Mouse (Mus musculus) heart, embryonic 13.5 days (tissue): Measurements from ENCODE around the gene Stxbp2. TPM values are rescaled to one million over a fixed set of nuclear protein-coding genes. Genes with fewer than 3 reads are reported as not detected.
A peak's percentile ranks its signal among the peaks of the same experiment; 100 is the strongest.

Source experiments
- ATAC-seq: fragments of 200-750 bp; cut with Nextera tagmentation; 2 replicates; pipeline ENCODE4 v1.8.0; 2017; ENCODE audit warnings: moderate TSS enrichment; ENCODE audit not compliant: insufficient number of reproducible peaks, low FRiP score, low TSS enrichment; ENCODE audit errors: extremely low read depth
- H3K27ac ChIP-seq: fragments of 300-500 bp; sonication (generic); replicated peaks from 2 replicates; pipeline ENCODE4 v1.5.1; 2015; ENCODE audit warnings: moderate library complexity, mild to moderate bottlenecking, inconsistent platforms
- H3K27me3 ChIP-seq: fragments of 300-500 bp; sonication (generic); replicated peaks from 2 replicates; pipeline ENCODE4 v1.6.1; 2015; ENCODE audit warnings: mild to moderate bottlenecking, inconsistent platforms
- H3K36me3 ChIP-seq: fragments of 300-500 bp; sonication (generic); 2 replicates; pipeline ENCODE4 v1.6.1; 2015; ENCODE audit warnings: mild to moderate bottlenecking, inconsistent platforms
- H3K4me1 ChIP-seq: fragments of 300-500 bp; sonication (generic); 2 replicates; pipeline ENCODE4 v1.6.1; 2015; ENCODE audit warnings: inconsistent platforms
- H3K4me2 ChIP-seq: fragments of 300-500 bp; sonication (generic); 2 replicates; pipeline ENCODE4 v1.6.1; 2015; ENCODE audit warnings: inconsistent platforms, mild to moderate bottlenecking, moderate library complexity
- H3K4me3 ChIP-seq: fragments of 300-500 bp; sonication (generic); 2 replicates; pipeline ENCODE4 v1.5.1; 2015; ENCODE audit warnings: moderate library complexity, mild to moderate bottlenecking, inconsistent platforms
- H3K9ac ChIP-seq: fragments of 300-500 bp; sonication (generic); 2 replicates; pipeline ENCODE4 v1.6.1; 2015; ENCODE audit warnings: inconsistent platforms, mild to moderate bottlenecking, moderate library complexity
- H3K9me3 ChIP-seq: fragments of 300-500 bp; sonication (generic); 2 replicates; pipeline ENCODE4 v1.6.1; 2016; ENCODE audit warnings: inconsistent platforms
- WGBS: fragments of 180-500 bp; shearing (Covaris S2); methylation state at CpG from one replicate; pipeline ENCODE4 v1.1.7; 2015; ENCODE audit warnings: mixed read lengths; 5-methylcytosine and 5-hydroxymethylcytosine counted together
- polyA plus RNA-seq: library from polyadenylated mRNA; unstranded; fragments of >200 nt; fragmentation: Nextera tagmentation; extraction: Ambion mirVana; gene quantifications from 2 replicates; pipeline ENCODE4 v1.2.1, GENCODE M21; 2015

Gene Stxbp2
- polyA plus RNA-seq, 1 experiment from 2014 or later: 51.8 TPM

DNA sequence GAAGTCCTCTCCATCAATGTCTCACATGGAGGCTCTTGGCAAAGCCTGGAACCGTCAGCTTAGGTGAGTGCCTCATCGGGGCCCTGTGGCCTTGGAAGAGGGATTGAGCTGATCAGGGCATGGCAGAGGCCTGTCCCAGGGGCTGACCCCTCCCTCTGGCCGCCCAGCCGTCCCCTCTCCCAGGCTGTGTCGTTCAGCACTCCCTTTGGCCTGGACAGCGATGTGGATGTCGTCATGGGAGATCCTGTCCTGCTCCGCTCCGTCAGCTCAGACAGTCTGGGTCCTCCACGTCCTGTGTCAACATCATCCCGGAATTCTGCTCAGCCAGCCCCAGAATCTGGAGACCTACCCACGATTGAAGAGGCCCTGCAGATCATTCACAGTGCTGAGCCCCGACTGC lies 27.3 kb upstream of the Stxbp2 start:
- no peaks in the 10 kb centered on the region for H3K27me3 ChIP-seq
- peaks cover 12% of the 10 kb centered on the region for H3K36me3 ChIP-seq
- no peaks in the 10 kb centered on the region for H3K9me3 ChIP-seq
- H3K4me2 ChIP-seq: no peak overlapping the region
- 66% methylated on average over 13 of the region's 13 CpGs for WGBS
- H3K27ac ChIP-seq: no peak overlapping the region
- ATAC-seq: no peak
- H3K4me3 ChIP-seq: no peak overlapping the region
- peaks cover 10% of the 10 kb centered on the region for H3K4me1 ChIP-seq
- H3K9ac ChIP-seq: no peak overlapping the region

DNA sequence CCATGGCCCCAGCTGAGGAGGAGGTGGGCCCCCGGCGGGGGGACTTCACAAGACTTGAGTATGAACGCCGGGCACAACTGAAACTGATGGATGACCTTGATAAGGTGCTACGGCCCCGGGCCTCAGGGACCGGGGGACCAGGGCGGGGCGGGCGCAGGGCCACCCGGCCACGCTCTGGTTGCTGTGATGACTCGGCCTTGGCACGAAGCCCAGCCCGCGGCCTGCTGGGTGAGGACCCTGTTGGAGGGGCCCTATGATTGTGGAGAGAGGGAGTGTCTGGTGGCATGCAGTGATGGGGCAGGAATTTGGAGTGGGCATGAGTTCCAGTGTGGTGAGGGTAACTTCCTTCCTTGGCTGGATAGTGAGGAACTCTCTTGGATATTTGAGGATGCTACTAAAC lies 24.2 kb upstream of the Stxbp2 start:
- no peaks in the 10 kb centered on the region for H3K27me3 ChIP-seq
- H3K4me3 ChIP-seq: no peak overlapping the region
- H3K27ac ChIP-seq: no peak overlapping the region
- ATAC-seq: 0 out of 2 replicates have a peak, but pooled peaks have one; percentile 16
- H3K4me1 ChIP-seq: peaks cover 20% of the 10 kb centered on the region
- 45% methylated on average over 16 of the region's 16 CpGs for WGBS
- peak overlapping the region; percentile 20; the same call in 1 of the 2 replicates for H3K4me2 ChIP-seq
- H3K36me3 ChIP-seq: peaks cover 44% of the 10 kb centered on the region
- H3K9me3 ChIP-seq: no peaks in the 10 kb centered on the region
- H3K9ac ChIP-seq: peak overlapping the region; percentile 26; the same call in 1 of the 2 replicates

DNA sequence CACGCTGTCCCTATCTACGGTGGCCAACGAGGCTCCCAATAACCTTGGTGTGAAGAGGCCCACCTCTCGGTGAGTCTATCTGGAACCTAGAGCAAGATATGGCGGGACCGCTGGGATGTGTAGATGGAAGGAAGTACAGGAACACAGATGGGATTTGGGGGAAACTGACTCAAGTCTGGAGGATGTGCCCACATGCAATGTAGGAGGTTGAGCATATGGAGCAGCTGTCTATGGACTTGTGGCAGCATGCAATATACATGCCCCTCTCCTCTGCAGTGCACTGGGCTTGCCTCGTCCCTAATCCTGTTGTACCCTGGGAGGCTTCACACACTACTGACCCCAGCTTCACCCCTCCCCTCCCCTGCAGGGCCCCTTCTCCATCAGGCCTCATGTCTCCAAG lies 22.9 kb upstream of the Stxbp2 start:
- no peak overlapping the region for H3K27ac ChIP-seq
- H3K4me2 ChIP-seq: no peak overlapping the region
- ATAC-seq: no peak
- H3K4me3 ChIP-seq: no peak overlapping the region
- peaks cover 20% of the 10 kb centered on the region for H3K4me1 ChIP-seq
- peaks cover 56% of the 10 kb centered on the region for H3K36me3 ChIP-seq
- WGBS: 88% methylated on average over 7 of the region's 7 CpGs
- H3K9ac ChIP-seq: no peak overlapping the region
- no peaks in the 10 kb centered on the region for H3K27me3 ChIP-seq
- no peaks in the 10 kb centered on the region for H3K9me3 ChIP-seq

GRCm38 (mm10) chr8:3609046-3609815 lies 21.5 kb upstream of the Stxbp2 start:
- no peak overlapping the region; the same call in 1 of the 2 replicates for H3K9ac ChIP-seq
- no peak overlapping the region for H3K4me2 ChIP-seq
- no peak overlapping the region for H3K4me3 ChIP-seq
- H3K4me1 ChIP-seq: peaks cover 20% of the 10 kb centered on the region
- H3K27ac ChIP-seq: no peak overlapping the region; the same call in 1 of the 2 replicates
- ATAC-seq: 0 out of 2 replicates have a peak, but pooled peaks have one; percentile 34
- peaks cover 70% of the 10 kb centered on the region for H3K36me3 ChIP-seq
- no peaks in the 10 kb centered on the region for H3K27me3 ChIP-seq
- H3K9me3 ChIP-seq: no peaks in the 10 kb centered on the region
- 77% methylated on average over 12 of the region's 12 CpGs for WGBS

DNA sequence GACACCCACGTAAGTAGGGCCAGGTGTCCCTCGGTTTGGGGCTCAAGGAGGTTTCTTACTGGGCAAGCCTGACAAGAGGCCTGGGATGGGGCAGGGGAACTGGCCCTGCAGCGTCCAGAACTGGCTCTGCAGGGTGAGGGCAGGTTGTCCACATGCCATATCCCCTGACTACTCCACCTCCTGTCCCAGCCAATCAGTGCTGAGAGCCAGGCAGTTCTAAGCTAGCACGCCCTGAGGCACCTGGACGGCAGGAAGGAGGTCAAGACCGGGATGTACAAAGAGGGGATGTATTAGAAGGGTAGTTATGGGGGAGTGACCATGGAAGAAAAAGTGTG lies 21.0 kb upstream of the Stxbp2 start:
- WGBS: 85% methylated on average over 6 of the region's 6 CpGs
- Histone ChIP-seq H3K27ac (no peak overlapping the region), H3K36me3 (peaks cover 76% of the 10 kb centered on the region)

GRCm38 (mm10) chr8:3621199-3621970 lies 9.4 kb upstream of the Stxbp2 start, which contains the start of the genes Xab2 and Pet100:
Xab2 (minus strand) TSS chr8:3621316.
Pet100 (plus strand) TSS chr8:3621548.
- peaks cover 25% of the 10 kb centered on the region for H3K36me3 ChIP-seq
- under 1% methylated on average over 37 of the region's 37 CpGs for WGBS
- no peaks in the 10 kb centered on the region for H3K27me3 ChIP-seq
- ATAC-seq: peak; percentile 96
- no peaks in the 10 kb centered on the region for H3K9me3 ChIP-seq
- peak within 1 kb of the TSS; percentile 96 for H3K4me2 ChIP-seq
- H3K9ac ChIP-seq: peak within 1 kb of the TSS; percentile 95
- H3K27ac ChIP-seq: no peak within 1 kb of the TSS
- H3K4me3 ChIP-seq: peak within 1 kb of the TSS; percentile 91
- H3K4me1 ChIP-seq: peaks cover 23% of the 10 kb centered on the region

More for the DNA sequence above, 21.0 kb upstream of the Stxbp2 start:
- Histone ChIP-seq H3K27me3 (no peaks in the 10 kb centered on the region), H3K9me3 (no peaks in the 10 kb centered on the region), H3K4me1 (peaks cover 20% of the 10 kb centered on the region), H3K4me3 (no peak overlapping the region), H3K9ac (no peak overlapping the region), H3K4me2 (no peak overlapping the region)
- ATAC-seq: no peak

DNA sequence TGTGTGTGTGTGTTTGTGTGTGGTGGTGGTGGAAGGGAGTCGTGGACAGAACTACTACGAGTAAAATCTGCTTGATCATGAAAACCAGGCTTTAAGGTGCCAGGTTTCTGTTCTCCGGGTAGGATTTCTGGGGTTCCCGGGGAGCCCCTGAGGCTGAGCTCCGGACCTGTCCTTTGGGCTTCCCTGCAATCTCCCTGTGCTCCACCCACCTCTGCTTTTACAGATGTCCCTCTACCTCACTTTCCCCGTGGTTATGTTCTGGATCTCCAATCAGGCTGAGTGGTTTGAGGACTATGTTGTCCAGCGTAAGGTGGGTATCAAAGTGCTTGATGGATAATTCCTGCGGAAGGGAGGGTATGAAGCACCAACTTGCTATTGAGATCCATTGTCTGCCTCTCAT lies 8.6 kb upstream of the Stxbp2 start:
- H3K9ac ChIP-seq: peak overlapping the region; percentile 88
- WGBS: 68% methylated on average over 8 of the region's 8 CpGs

GRCm38 (mm10) chr8:3625445-3625844 lies 5.3 kb upstream of the Stxbp2 start, which contains the start of gene Pcp2:
Pcp2 (minus strand) TSS chr8:3625545.
- peaks cover 12% of the 10 kb centered on the region for H3K4me1 ChIP-seq
- ATAC-seq: no peak
- no peak within 1 kb of the TSS for H3K9ac ChIP-seq
- no peak within 1 kb of the TSS for H3K27ac ChIP-seq
- H3K36me3 ChIP-seq: no peaks in the 10 kb centered on the region
- no peaks in the 10 kb centered on the region for H3K9me3 ChIP-seq
- no peak within 1 kb of the TSS for H3K4me2 ChIP-seq
- 60% methylated on average over 1 of the region's 1 CpGs for WGBS
- peaks cover 19% of the 10 kb centered on the region for H3K27me3 ChIP-seq
- H3K4me3 ChIP-seq: no peak within 1 kb of the TSS

More for the DNA sequence above, 8.6 kb upstream of the Stxbp2 start:
- ATAC-seq: no peak
- Histone ChIP-seq H3K9me3 (no peaks in the 10 kb centered on the region), H3K4me1 (peaks cover 23% of the 10 kb centered on the region), H3K36me3 (peaks cover 19% of the 10 kb centered on the region), H3K27ac (no peak overlapping the region), H3K27me3 (no peaks in the 10 kb centered on the region), H3K4me2 (peak overlapping the region; percentile 85), H3K4me3 (peak overlapping the region; percentile 91)

DNA sequence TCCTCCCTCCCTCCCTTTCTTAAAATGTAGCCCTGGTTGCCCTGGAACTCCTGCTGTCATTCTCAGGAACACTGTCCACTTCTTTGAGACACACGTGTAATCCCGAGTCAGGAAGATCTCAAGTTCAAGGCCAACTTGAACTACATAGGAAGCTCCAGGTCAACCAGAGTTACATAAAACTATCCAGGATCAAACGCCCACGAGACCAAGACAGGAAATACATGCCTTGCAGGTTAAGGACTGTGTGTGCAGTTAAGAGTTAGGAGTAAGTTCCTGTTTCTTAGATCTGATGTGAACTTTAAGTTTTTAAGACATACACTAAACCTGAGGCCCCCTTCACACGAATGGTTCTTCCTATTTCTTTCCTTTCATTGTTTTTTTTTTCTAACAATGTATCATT lies 3.8 kb upstream of the Stxbp2 start:
- Histone ChIP-seq H3K27ac (no peak overlapping the region), H3K27me3 (peaks cover 19% of the 10 kb centered on the region), H3K4me1 (peaks cover 12% of the 10 kb centered on the region), H3K4me2 (no peak overlapping the region), H3K36me3 (no peaks in the 10 kb centered on the region), H3K9me3 (no peaks in the 10 kb centered on the region), H3K4me3 (no peak overlapping the region), H3K9ac (no peak overlapping the region)
- no peak for ATAC-seq
- 51% methylated on average over 5 of the region's 5 CpGs for WGBS

- Histone ChIP-seq H3K36me3 (no peaks in the 10 kb centered on the region), H3K4me3 (no peak overlapping the region), H3K9me3 (no peaks in the 10 kb centered on the region), H3K4me2 (no peak overlapping the region), H3K4me1 (peaks cover 7% of the 10 kb centered on the region), H3K27ac (no peak overlapping the region), H3K9ac (no peak overlapping the region), H3K27me3 (peaks cover 19% of the 10 kb centered on the region)
- ATAC-seq: no peak
- 28% methylated on average over 5 of the region's 5 CpGs for WGBS
These were observed 2.7 kb upstream of the Stxbp2 start for GRCm38 (mm10) chr8:3628014-3628413.

GRCm38 (mm10) chr8:3631478-3631875 lies 722 bp downstream of the Stxbp2 start:
- H3K9ac ChIP-seq: peak overlapping the region; percentile 83
- no peaks in the 10 kb centered on the region for H3K9me3 ChIP-seq
- H3K27ac ChIP-seq: no peak overlapping the region
- no peak for ATAC-seq
- peaks cover 26% of the 10 kb centered on the region for H3K36me3 ChIP-seq
- peaks cover 7% of the 10 kb centered on the region for H3K4me1 ChIP-seq
- peaks cover 19% of the 10 kb centered on the region for H3K27me3 ChIP-seq
- peak overlapping the region; percentile 90 for H3K4me2 ChIP-seq
- WGBS: 13% methylated on average over 8 of the region's 8 CpGs
- peak overlapping the region; percentile 75 for H3K4me3 ChIP-seq
